Mouse (Mus musculus): ENCODE data around the gene Aldh2. TPM values are rescaled to one million over a fixed set of nuclear protein-coding genes. Genes with fewer than 3 reads are reported as not detected.

The Aldh2 gene
- polyA plus RNA-seq, 2 experiments, result 108 to 328 TPM

DNA sequence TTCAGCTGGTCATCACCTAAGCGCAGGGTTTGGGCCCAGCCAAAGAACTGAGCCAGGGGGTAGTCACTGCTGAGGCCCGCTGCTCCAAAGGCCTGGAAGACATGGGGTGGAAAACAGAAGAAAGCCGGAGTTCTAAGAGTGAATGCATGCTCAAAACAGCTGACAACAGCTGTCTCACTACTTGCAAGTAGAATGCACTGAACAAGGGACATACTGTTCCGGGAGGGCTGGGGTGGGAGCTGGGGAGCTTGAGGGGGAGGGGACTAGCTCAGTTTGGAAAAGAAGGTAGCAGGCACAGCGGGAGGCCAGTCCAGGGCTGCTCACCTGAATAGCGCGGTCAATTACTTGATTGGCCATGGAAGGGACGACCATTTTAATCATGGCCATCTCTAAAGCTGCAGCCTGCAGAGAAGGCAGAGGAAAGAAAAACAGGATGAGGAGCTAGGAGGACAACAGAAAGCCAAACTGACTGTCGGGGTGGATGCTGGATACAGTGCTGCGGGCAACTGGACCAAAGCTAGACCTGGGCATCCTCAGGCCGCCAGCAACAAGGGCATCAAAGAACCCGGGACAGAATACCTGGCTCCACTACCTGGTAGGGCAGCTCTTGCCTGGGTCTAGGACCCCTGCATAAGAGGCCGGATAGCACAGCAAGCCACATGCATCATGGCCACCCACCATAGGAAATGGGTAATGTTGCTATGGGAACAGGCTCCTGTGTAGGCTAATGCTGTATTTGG lies 5.4 kb upstream of the Aldh2 start:
- Histone ChIP-seq H3K4me2 (replicated peaks; ENCODE audit: low read depth, low read length, severe bottlenecking) (no peak overlapping the region), H3K4me3 (replicated peaks; ENCODE audit: low read length) (no peak overlapping the region), H3K27ac (replicated peaks; ENCODE audit: low read depth, low read length) (no peak overlapping the region), H3K4me1 (ENCODE audit: control insufficient read depth, insufficient read depth, low read length) (peaks cover 5% of the 10 kb centered on the region; the same call in 1 of the 2 replicates), H3K9ac (ENCODE audit: low read depth, low read length, severe bottlenecking) (no peak overlapping the region; the same call in 1 of the 2 replicates), H3K9me3 (ENCODE audit: control insufficient read depth, low read length) (no peaks in the 10 kb centered on the region), H3K36me3 (ENCODE audit: control insufficient read depth, insufficient read depth, low read length) (no peaks in the 10 kb centered on the region), H3K27me3 (ENCODE audit: control insufficient read depth, insufficient read depth, low read length) (no peaks in the 10 kb centered on the region)
- DNase-seq (ENCODE audit: low spot score), result no peak
- no peak for TF ChIP-seq POLR2A (IDR thresholded peaks at IDR 0.05; ENCODE audit: borderline replicate concordance, extremely low read depth, insufficient read depth, insufficient read length)
- peak; percentile 23; the same call in 1 of the 2 replicates for ATAC-seq (ENCODE audit: low FRiP score, low read depth)
- WGBS, result 66% methylated on average over 13 of the region's 13 CpGs

DNA sequence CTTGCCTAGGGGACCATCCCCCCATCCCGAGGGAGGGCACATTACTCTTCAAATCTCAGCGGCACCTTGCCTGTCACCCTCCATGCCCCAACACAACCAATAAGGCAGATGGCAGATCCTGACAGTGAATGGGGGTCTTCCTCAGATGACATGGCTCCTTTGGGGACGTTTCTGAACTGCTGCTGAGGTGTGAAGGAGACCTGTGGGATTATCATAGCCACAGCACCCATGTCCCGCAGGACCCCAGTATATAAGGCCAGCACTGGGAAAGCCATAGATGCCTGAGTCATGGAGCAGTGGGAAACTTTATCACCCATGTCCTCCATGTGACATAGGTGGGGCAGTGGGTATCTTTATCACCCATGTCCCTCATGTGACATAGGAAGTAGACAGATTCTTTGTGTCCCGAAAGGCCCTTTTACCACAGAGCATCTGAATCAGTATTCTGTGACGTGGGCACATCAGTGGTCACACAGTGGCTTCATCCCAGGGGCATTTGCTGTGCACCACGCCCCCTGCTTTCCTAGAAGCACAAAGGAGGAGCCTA lies 4.4 kb upstream of the Aldh2 start:
- H3K36me3 ChIP-seq (ENCODE audit: control insufficient read depth, insufficient read depth, low read length), result no peaks in the 10 kb centered on the region
- H3K27me3 ChIP-seq (ENCODE audit: control insufficient read depth, insufficient read depth, low read length), result no peaks in the 10 kb centered on the region
- ATAC-seq (ENCODE audit: low FRiP score, low read depth) (no peak), DNase-seq (ENCODE audit: low spot score) (no peak)
- H3K4me3 ChIP-seq (replicated peaks; ENCODE audit: low read length), result no peak overlapping the region
- H3K9ac ChIP-seq (ENCODE audit: low read depth, low read length, severe bottlenecking), result no peak overlapping the region
- H3K4me1 ChIP-seq (ENCODE audit: control insufficient read depth, insufficient read depth, low read length), result peaks cover 7% of the 10 kb centered on the region; the same call in 1 of the 2 replicates
- WGBS, result 70% methylated on average over 7 of the region's 7 CpGs
- no peak overlapping the region for H3K27ac ChIP-seq (replicated peaks; ENCODE audit: low read depth, low read length)
- TF ChIP-seq POLR2A (IDR thresholded peaks at IDR 0.05; ENCODE audit: borderline replicate concordance, extremely low read depth, insufficient read depth, insufficient read length), result no peak
- H3K9me3 ChIP-seq (ENCODE audit: control insufficient read depth, low read length), result no peaks in the 10 kb centered on the region
- no peak overlapping the region for H3K4me2 ChIP-seq (replicated peaks; ENCODE audit: low read depth, low read length, severe bottlenecking)

DNA sequence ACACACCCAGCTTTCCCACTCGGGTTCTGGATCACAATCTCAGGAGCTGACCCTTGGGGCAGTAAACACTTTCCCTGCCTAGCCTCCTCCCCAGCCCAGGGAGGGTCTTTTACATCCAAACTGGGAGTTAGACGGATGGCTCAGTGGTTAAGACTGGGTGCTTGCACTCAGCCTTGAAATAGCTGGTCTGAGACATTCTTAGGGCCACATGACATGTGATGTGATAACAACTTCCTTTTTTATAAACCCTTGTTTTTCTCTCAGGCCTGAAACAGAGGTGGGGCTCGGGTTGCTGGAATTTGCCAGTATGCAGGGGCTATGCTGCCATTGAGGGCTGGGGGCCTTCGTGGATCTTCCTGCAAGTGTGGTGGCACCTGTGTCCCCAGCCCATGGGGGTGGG lies 3.7 kb upstream of the Aldh2 start:
- ATAC-seq (ENCODE audit: low FRiP score, low read depth) (no peak), DNase-seq (ENCODE audit: low spot score) (no peak)
- H3K9me3 ChIP-seq (ENCODE audit: control insufficient read depth, low read length), result no peaks in the 10 kb centered on the region
- TF ChIP-seq POLR2A (IDR thresholded peaks at IDR 0.05; ENCODE audit: borderline replicate concordance, extremely low read depth, insufficient read depth, insufficient read length), result no peak
- no peak overlapping the region for H3K9ac ChIP-seq (ENCODE audit: low read depth, low read length, severe bottlenecking)
- peaks cover 11% of the 10 kb centered on the region; the same call in 1 of the 2 replicates for H3K4me1 ChIP-seq (ENCODE audit: control insufficient read depth, insufficient read depth, low read length)
- no peaks in the 10 kb centered on the region for H3K27me3 ChIP-seq (ENCODE audit: control insufficient read depth, insufficient read depth, low read length)
- WGBS, result 59% methylated on average over 4 of the region's 4 CpGs
- no peak overlapping the region for H3K4me2 ChIP-seq (replicated peaks; ENCODE audit: low read depth, low read length, severe bottlenecking)
- H3K4me3 ChIP-seq (replicated peaks; ENCODE audit: low read length), result no peak overlapping the region
- H3K27ac ChIP-seq (replicated peaks; ENCODE audit: low read depth, low read length), result no peak overlapping the region
- H3K36me3 ChIP-seq (ENCODE audit: control insufficient read depth, insufficient read depth, low read length), result no peaks in the 10 kb centered on the region

DNA sequence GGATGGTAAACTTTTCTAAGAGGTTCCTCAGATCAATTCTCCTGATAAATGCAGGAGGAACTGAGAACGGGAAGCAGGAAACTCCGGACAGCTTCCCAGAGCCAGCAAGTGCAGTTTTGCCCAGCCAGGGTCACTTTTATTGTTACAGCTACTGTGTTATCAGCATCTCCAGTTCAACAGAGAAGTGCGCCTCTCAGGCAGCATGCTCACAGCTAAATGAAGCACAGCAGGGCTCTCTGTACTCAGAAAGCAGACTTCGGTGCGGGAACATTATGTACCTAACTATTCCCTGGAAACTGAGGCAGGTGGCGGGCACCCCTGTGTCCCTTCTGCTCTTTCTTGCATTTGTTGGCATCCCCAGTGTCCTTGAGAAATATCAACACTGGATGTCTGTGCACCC lies 2.6 kb upstream of the Aldh2 start:
- ATAC-seq (ENCODE audit: low FRiP score, low read depth) (no peak), DNase-seq (ENCODE audit: low spot score) (no peak)
- H3K27ac ChIP-seq (replicated peaks; ENCODE audit: low read depth, low read length), result no peak overlapping the region
- no peaks in the 10 kb centered on the region for H3K36me3 ChIP-seq (ENCODE audit: control insufficient read depth, insufficient read depth, low read length)
- no peaks in the 10 kb centered on the region for H3K27me3 ChIP-seq (ENCODE audit: control insufficient read depth, insufficient read depth, low read length)
- H3K9ac ChIP-seq (ENCODE audit: low read depth, low read length, severe bottlenecking), result no peak overlapping the region
- no peak overlapping the region for H3K4me2 ChIP-seq (replicated peaks; ENCODE audit: low read depth, low read length, severe bottlenecking)
- 80% methylated on average over 6 of the region's 6 CpGs for WGBS
- H3K4me1 ChIP-seq (ENCODE audit: control insufficient read depth, insufficient read depth, low read length), result peaks cover 14% of the 10 kb centered on the region
- no peak for TF ChIP-seq POLR2A (IDR thresholded peaks at IDR 0.05; ENCODE audit: borderline replicate concordance, extremely low read depth, insufficient read depth, insufficient read length)
- no peaks in the 10 kb centered on the region for H3K9me3 ChIP-seq (ENCODE audit: control insufficient read depth, low read length)
- H3K4me3 ChIP-seq (replicated peaks; ENCODE audit: low read length), result no peak overlapping the region

DNA sequence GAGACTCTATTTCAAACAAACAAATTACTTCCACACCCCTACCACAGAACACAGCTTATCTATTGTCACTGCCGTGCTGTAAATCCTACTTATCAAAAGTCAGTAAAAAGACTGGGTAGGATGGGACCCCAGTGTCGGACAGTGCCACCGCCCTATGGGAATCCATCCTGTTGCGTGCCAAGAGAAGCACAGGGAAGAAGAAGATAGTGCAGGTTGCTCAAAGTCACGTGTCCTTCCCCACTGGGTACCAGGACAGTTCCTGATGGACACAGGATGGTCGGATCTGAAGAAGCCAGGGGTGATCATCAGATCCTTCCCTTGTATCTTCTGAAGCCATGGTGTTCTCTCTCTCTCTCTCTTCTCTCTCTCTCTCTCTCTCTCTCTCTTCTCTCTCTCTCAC lies 2.1 kb upstream of the Aldh2 start:
- H3K9ac ChIP-seq (ENCODE audit: low read depth, low read length, severe bottlenecking), result no peak overlapping the region
- ATAC-seq (ENCODE audit: low FRiP score, low read depth) (no peak), DNase-seq (ENCODE audit: low spot score) (no peak)
- no peaks in the 10 kb centered on the region for H3K9me3 ChIP-seq (ENCODE audit: control insufficient read depth, low read length)
- no peak overlapping the region for H3K4me2 ChIP-seq (replicated peaks; ENCODE audit: low read depth, low read length, severe bottlenecking)
- H3K36me3 ChIP-seq (ENCODE audit: control insufficient read depth, insufficient read depth, low read length), result no peaks in the 10 kb centered on the region
- no peaks in the 10 kb centered on the region for H3K27me3 ChIP-seq (ENCODE audit: control insufficient read depth, insufficient read depth, low read length)
- no peak overlapping the region for H3K4me3 ChIP-seq (replicated peaks; ENCODE audit: low read length)
- 85% methylated on average over 6 of the region's 6 CpGs for WGBS
- H3K4me1 ChIP-seq (ENCODE audit: control insufficient read depth, insufficient read depth, low read length), result peaks cover 14% of the 10 kb centered on the region
- H3K27ac ChIP-seq (replicated peaks; ENCODE audit: low read depth, low read length), result no peak overlapping the region
- no peak for TF ChIP-seq POLR2A (IDR thresholded peaks at IDR 0.05; ENCODE audit: borderline replicate concordance, extremely low read depth, insufficient read depth, insufficient read length)
